Mouse (Mus musculus) frontal cortex, postnatal 14 days (tissue): ENCODE data around the gene Prrt1.

Experiments used
- DNase-seq, 2 experiments: peaks; one replicate each; pipeline ENCODE4 v3.0.0; 2022; ENCODE audit warnings: low spot score in 2 of 2

Prrt1 gene

GRCm38 (mm10) chr17:34627943-34628643, 1.2 kb upstream of the Prrt1 start, which contains the start of gene Ppt2:
Gene Ppt2, minus strand, starts transcription at chr17:34628510.
- no peak for DNase-seq

DNA sequence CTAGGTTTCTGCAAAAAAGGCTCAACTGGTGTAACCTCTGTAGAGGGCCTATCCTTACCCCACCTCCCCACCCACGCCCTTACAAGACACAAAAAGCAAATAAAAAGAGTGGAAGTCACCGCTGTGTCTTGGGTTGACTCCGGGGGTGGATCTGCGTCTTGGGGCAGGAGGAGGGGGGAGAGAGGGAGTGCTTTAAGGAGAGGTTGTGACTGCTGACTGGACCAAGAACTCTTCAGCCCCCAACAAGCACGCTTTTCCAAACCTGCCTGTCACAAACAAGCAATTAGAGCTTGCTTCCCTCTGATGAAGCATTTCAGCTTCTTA, 727 bp upstream of the Prrt1 start:
- no peak for DNase-seq

GRCm38 (mm10) chr17:34629796-34630603, 667 bp downstream of the Prrt1 start:
- DNase-seq, result no peak

DNA sequence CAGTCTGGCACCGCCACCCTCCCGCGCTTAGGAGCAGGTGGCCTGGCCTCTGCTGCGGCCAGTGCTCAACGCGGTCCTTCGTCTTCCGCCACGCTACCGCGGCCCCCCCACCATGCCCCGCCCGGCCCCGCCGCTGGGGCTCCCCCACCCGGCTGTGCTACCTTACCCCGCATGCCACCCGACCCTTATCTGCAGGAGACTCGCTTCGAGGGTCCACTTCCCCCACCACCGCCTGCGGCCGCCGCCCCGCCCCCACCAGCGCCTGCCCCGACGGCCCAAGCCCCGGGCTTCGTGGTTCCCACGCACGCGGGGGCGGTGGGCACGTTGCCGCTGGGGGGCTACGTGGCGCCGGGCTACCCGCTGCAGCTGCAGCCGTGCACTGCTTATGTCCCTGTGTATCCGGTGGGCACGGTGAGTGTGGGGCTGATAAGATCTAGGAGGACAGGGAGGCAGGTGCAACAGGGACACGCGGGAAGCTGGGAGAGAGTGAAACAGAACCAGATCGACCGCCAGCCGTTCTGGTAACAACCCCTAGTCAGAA, 1.5 kb downstream of the Prrt1 start:
- DNase-seq, result no peak

GRCm38 (mm10) chr17:34631647-34632046, 2.3 kb downstream of the Prrt1 start:
- no peak for DNase-seq

GRCm38 (mm10) chr17:34632261-34632691, 2.9 kb downstream of the Prrt1 start:
- peak; percentile 76 to 86 for DNase-seq

- DNase-seq, result no peak
Measured at GRCm38 (mm10) chr17:34635671-34636070, 6.3 kb downstream of the Prrt1 start.

DNA sequence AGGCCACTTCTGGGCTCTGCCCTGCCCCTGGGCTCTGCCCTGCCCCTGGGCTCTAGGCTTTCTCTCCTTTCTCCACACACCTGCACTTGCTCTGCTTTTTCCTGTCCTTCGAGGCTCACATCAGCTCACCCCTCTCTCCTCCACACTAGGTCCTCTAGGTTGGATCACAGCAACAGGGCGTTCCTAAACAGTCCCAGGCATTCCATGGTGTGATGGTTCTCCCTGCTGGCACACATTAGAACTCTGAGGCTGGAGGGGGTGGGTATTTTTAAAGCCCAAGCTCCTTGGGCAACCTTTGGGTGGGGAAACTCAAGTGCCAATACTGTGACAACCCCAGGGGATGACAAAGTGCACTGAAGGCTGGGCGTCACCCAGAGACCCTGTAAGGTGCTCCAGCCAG, 8.1 kb downstream of the Prrt1 start:
- no peak for DNase-seq

DNA sequence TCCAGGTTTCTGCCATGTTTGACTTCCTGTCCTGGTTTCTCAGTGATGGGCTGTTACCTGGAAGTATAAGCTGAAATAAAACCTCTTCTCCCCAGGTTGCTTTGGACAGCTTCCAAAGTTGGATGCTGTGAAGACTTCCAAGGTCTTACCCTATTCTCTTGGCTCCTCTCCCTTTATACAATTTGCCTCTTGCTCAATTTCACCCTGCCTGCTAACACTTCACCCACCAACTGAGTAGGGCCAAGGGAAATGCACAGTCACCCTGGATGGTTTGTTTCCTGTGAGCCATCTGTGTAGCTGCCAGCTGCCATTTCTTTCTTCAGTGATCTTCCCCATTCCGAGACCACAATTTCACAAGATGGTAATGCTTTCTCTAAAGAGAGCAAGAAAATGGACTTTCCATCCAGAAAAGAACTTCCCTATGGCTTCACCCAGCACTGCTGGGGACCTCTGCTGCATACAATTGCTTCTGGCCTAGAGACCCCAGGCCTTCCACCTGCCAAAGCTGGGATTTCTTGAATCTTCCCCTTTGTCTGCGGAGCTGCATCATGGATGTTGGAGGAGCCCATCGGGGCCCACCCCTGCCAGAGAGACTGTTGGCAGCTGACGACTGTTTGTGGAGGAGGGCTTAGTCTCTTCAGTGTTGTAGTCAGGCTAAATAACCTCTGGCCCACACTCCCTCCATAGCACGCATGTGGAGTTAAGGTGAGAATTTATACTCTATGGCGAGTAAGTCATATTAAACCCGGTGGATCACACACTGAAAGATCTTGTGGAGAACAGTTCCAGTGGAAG, 10.3 kb downstream of the Prrt1 start:
- no peak for DNase-seq

- DNase-seq, result no peak
Measured at GRCm38 (mm10) chr17:34640778-34641601, 11.7 kb downstream of the Prrt1 start.

- DNase-seq, result no peak
Measured at GRCm38 (mm10) chr17:34641945-34642344, 12.6 kb downstream of the Prrt1 start.

DNA sequence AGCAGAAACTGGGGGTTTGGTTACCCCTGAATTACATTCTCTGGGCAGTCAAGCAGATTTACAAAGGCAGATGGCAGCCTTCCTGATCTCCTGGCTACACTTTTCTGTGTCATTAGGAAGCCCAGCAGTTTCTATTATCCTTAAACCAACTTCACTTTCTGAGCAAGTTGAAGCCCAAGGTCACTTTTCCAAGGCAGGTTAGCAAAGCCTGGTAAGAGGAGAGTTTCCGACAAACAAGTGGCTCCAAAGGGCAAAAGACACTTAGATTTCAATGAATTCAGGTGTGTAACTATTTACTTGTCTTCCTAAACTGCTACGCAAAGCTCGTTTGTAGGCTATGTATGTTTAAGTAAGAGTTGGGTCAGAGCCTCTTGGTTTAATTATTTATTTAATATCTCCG, 14.0 kb downstream of the Prrt1 start:
- DNase-seq, result no peak

DNA sequence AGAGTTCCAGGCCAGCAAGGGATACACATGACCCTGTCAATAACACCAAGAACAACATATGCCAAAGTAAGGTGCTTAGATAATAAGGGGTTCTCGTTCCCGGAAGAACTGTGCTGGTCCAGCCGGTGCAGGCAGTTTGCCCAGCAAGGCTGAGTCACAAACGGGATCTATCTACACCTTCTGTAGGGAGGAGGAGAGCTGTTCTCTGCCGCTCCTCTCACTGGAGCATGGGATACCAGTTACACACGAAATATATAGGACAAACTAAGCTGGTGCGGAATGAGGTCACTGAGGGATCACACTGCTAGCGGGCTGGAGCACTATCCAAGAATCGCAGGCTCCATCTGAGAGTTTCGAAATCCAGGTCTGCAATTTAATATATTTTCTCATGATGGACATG, 14.6 kb downstream of the Prrt1 start:
- DNase-seq, result no peak

GRCm38 (mm10) chr17:34644608-34645007, 15.3 kb downstream of the Prrt1 start, which contains the start of gene Fkbpl:
Gene Fkbpl, plus strand, starts transcription at chr17:34644764.
- DNase-seq, result peak; percentile 97 to 98

DNA sequence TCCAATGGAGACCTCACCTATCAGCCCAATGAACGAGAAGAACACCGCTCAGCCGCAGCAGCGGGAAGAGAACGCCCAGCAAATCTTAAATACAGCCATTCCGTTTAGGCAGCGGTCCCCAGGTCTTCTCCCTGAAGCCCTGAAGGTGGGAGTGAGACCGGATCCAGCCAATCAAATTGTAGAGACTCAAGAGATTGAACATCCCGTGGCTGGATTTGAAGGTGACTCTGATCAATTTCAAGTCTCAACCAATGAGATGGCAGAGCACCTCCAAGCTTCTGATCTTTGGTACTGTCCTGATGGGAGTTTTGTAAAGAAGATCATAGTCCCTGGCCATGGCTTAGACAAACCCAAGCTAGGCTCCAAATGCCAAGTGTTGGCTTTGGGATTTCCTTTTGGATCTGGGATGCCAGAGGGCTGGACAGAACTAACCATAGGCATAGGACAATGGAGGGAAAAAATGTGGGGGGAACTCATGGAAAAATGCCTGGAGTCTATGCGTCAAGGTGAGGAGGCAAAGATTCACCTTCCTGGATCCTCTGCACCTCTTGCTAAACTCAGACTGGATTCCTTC, 16.0 kb downstream of the Prrt1 start:
- no peak for DNase-seq

DNA sequence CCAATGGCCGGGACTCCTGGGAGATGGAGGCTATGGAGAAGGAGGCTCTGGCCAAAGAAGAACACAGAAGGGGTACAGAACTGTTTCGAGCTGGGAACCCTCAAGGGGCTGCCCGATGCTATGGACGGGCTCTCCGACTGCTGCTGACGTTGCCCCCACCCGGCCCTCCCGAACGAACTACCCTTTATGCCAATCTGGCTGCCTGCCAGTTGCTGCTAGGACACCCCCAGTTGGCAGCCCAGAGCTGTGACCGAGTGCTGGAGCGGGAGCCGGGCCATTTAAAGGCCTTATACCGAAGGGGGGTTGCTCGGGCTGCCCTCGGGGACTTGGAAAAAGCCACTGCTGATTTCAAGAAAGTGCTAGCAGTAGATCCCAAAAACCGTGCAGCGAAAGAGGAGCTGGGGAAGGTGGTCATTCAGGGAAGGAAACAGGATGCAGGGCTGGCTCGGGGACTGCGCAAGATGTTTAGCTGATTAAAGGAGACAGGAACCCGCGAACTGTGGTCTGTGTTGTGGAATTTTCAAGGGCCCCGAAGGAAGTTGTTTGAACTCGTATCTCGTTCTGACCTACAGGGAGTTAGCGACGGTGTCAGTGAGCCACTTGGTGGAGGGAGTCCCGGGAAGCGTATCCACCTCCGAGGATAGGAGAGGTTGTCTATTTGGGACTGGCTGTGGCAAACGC, 16.6 kb downstream of the Prrt1 start:
- DNase-seq, result no peak

- DNase-seq, result peak; percentile 96 to 97
Measured at GRCm38 (mm10) chr17:34646906-34647787, 17.8 kb downstream of the Prrt1 start, which contains the start of gene Atf6b. Gene Atf6b, plus strand, starts transcription at chr17:34647146.

GRCm38 (mm10) chr17:34648141-34648890, 19.0 kb downstream of the Prrt1 start:
- no peak for DNase-seq
